Mouse (Mus musculus) cerebellum, adult 9-10 months (tissue): Measurements from ENCODE around the gene Gm38393.

Experiments used
- DNase-seq: peaks from one replicate; pipeline ENCODE4 v3.0.0; 2022

Gene Gm38393

GRCm38 (mm10) chr7:60004606-60005330 is at the start of gene Gm38393, which contains the start of gene Snurf:
TSS of gene Gm38393 (minus strand) at chr7:60005064.
TSS of gene Snurf (minus strand) at chr7:60005049.
- DNase-seq = peak; percentile 94

- DNase-seq = peak; percentile 78
These were observed 42.8 kb upstream of the Gm38393 start for GRCm38 (mm10) chr7:60047481-60048201.

GRCm38 (mm10) chr7:60013186-60013585 is 8.3 kb upstream of the Gm38393 start:
- DNase-seq = no peak

- DNase-seq = no peak
These were observed 3.0 kb upstream of the Gm38393 start for GRCm38 (mm10) chr7:60007727-60008360.

GRCm38 (mm10) chr7:60006262-60006661 is 1.4 kb upstream of the Gm38393 start:
- no peak for DNase-seq

GRCm38 (mm10) chr7:60003921-60004605 is 801 bp downstream of the Gm38393 start:
- DNase-seq = peak; percentile 55

GRCm38 (mm10) chr7:60003006-60003865 is 1.6 kb downstream of the Gm38393 start:
- DNase-seq = peak; percentile 64

GRCm38 (mm10) chr7:59978646-59979045 is 26.2 kb downstream of the Gm38393 start:
- DNase-seq = no peak
